Mouse (Mus musculus): Measurements from ENCODE around the gene Dido1.

- TF ChIP-seq CTCF (IDR thresholded peaks at IDR 0.05; ENCODE audit: borderline replicate concordance, control insufficient read depth, extremely low read depth, insufficient read depth, low read length, poor library complexity) (no peak), POLR2A (IDR thresholded peaks at IDR 0.05; ENCODE audit: control insufficient read depth, extremely low read depth, insufficient read depth, low read length, poor library complexity) (no peak)
Measured at GRCm38 (mm10) chr2:180724585-180725413, 15.0 kb upstream of the Dido1 start, which contains the start of gene Slc17a9.

Measured in thymus, adult 2 months (tissue).